Mouse (Mus musculus) MEL (cell line): ENCODE results near the gene Il31ra.

ENCODE experiments used
- BHLHE40 ChIP-seq: IDR thresholded peaks from 2 replicates; pipeline ENCODE4 v1.6.1; 2012; ENCODE audit warnings: low read depth, mild to moderate bottlenecking, inconsistent platforms, low read length, improper control_type of control experiment, borderline replicate concordance
- CHD2 ChIP-seq: IDR thresholded peaks from 2 replicates; pipeline ENCODE4 v1.6.1; 2011; ENCODE audit warnings: low read length, improper control_type of control experiment
- CTCF ChIP-seq, 3 experiments: IDR thresholded peaks in 2 of 3; conservative IDR thresholded peaks in 1 of 3; 2 replicates each; pipeline ENCODE4 v1.5.1; 2011 to 2012; ENCODE audit warnings: low read length in 3 of 3, low read depth in 2 of 3, mild to moderate bottlenecking in 2 of 3, improper control_type of control experiment in 1 of 3, inconsistent platforms in 1 of 3, mixed read lengths in 1 of 3, moderate library complexity in 1 of 3; ENCODE audit not compliant: control insufficient read depth in 1 of 3, insufficient read depth in 1 of 3, poor library complexity in 1 of 3, severe bottlenecking in 1 of 3
- GATA1 ChIP-seq: IDR thresholded peaks from 2 replicates; pipeline ENCODE4 v1.6.1; 2011; ENCODE audit warnings: low read depth, low read length, improper control_type of control experiment
- JUND ChIP-seq: IDR thresholded peaks from 2 replicates; pipeline ENCODE4 v1.6.1; 2011; ENCODE audit warnings: low read depth, mild to moderate bottlenecking, improper control_type of control experiment, low read length
- MAX ChIP-seq: IDR thresholded peaks from 2 replicates; pipeline ENCODE4 v1.6.1; 2011; ENCODE audit warnings: low read length, improper control_type of control experiment
- MXI1 ChIP-seq: IDR thresholded peaks from 2 replicates; pipeline ENCODE4 v1.6.1; 2011; ENCODE audit warnings: mild to moderate bottlenecking, low read depth, low read length, improper control_type of control experiment
- POLR2A ChIP-seq, 2 experiments: IDR thresholded peaks; 2 replicates each; pipeline ENCODE4 v1.6.1; 2011 to 2012; ENCODE audit warnings: low read length in 2 of 2, mild to moderate bottlenecking in 2 of 2, control low read depth in 1 of 2, improper control_type of control experiment in 1 of 2, low read depth in 1 of 2, moderate library complexity in 1 of 2; ENCODE audit not compliant: control insufficient read depth in 1 of 2, insufficient read depth in 1 of 2, poor library complexity in 1 of 2
- UBTF ChIP-seq: IDR thresholded peaks from 2 replicates; pipeline ENCODE4 v1.6.1; 2012; ENCODE audit warnings: low read depth, mild to moderate bottlenecking, inconsistent platforms, low read length, improper control_type of control experiment, moderate library complexity, borderline replicate concordance; ENCODE audit not compliant: insufficient read depth
- ZNF384 ChIP-seq: IDR thresholded peaks from 2 replicates; pipeline ENCODE4 v1.6.1; 2012; ENCODE audit warnings: low read depth, mild to moderate bottlenecking, inconsistent platforms, low read length, improper control_type of control experiment

DNA sequence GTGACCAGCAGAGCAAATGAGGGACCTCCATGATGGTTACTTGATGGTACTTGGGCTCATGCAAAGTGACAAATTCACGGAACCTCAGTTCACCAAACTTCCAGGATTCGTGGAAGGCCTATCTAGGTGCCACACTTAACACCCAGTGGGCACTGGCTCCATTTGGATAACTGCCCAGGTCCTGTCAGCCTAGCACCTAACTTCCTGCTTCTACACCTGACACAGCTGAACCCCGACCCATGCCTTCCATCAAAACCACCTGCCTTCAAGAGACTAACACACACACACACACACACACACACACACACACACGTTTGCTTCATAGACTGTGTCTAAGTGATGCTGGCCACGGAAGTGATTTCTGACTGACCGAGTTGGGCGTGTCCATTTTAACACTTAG lies 82.3 kb downstream of the Il31ra start:
- no peak for TF ChIP-seq CHD2
- no peak for TF ChIP-seq ZNF384
- TF ChIP-seq BHLHE40 = no peak
- TF ChIP-seq CTCF (IDR thresholded peaks at IDR 0.05 in 2 of 3, conservative IDR thresholded peaks at IDR 0.05 in 1 of 3; ENCODE audit: control insufficient read depth in 1 of 3, insufficient read depth in 1 of 3, low read depth in 2 of 3, low read length in 3 of 3, poor library complexity in 1 of 3, severe bottlenecking in 1 of 3) = no peak
- no peak for TF ChIP-seq POLR2A (IDR thresholded peaks at IDR 0.05; ENCODE audit: control insufficient read depth in 1 of 2, insufficient read depth in 1 of 2, low read depth in 1 of 2, low read length in 2 of 2, poor library complexity in 1 of 2)
- no peak for TF ChIP-seq MXI1
- no peak for TF ChIP-seq MAX
- TF ChIP-seq GATA1 = no peak
- TF ChIP-seq JUND = no peak
- TF ChIP-seq UBTF = no peak
